Mouse (Mus musculus) bone marrow, adult 2 months (tissue): Measurements from ENCODE around the gene Pdcl.

Experiments used
- CTCF ChIP-seq: fragments of 200-500 bp; IDR thresholded peaks from 2 replicates; pipeline ENCODE4 v1.5.1; 2011; ENCODE audit warnings: low read length, control low read depth; ENCODE audit not compliant: control insufficient read depth, insufficient read depth
- POLR2A ChIP-seq: fragments of 200-500 bp; IDR thresholded peaks from 2 replicates; pipeline ENCODE4 v1.6.1; 2011; ENCODE audit warnings: low read depth, mild to moderate bottlenecking, control low read depth, low read length, borderline replicate concordance; ENCODE audit not compliant: control insufficient read depth

DNA sequence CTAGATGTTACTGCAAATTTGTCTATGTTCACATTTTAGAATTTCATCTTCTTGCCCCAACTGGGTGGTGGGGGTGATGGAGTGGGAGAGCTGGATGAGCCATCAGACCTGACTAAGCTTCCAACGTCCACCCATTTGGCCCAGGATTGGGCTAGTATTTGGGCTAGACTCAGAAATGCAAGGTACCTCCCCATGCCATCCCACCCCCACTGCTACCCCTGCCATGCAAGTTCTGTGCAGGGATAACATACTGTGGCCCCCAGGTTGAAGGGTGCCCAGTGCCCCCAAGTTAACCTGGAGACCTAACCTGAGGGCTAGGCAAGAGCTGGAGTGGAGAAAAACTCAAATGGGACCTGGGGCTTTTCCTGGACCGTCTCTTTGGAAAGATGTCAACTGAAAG lies 776 bp upstream of the Pdcl start:
- TF ChIP-seq POLR2A, result no peak
- TF ChIP-seq CTCF, result no peak
